Mouse (Mus musculus) neutrophil, adult 65 days (primary cell): ENCODE results near the gene Gm8300. TPM values are rescaled to one million over a fixed set of nuclear protein-coding genes. Genes with fewer than 3 reads are reported as not detected.

Source experiments
- total RNA-seq: library from RNA; stranded (reverse); gene quantifications from 2 replicates; pipeline ENCODE4 v1.2.4, GENCODE M21; 2023

The Gm8300 gene
- total RNA-seq = not detected in 2 replicates

GRCm38 (mm10) chr12:87514016-87514415 is at the start of gene Gm8300:
Gene Gm8300 (plus strand): TSS chr12:87514316.

GRCm38 (mm10) chr12:87471964-87472786 is 41.9 kb upstream of the Gm8300 start, which contains the start of gene Snw1:
Gene Snw1 (minus strand): TSS chr12:87472274.

GRCm38 (mm10) chr12:87494421-87494820 is 19.7 kb upstream of the Gm8300 start, which contains the start of gene Gm5788:
Gene Gm5788 (plus strand): TSS chr12:87494721.

Other genes starting within 250 kb of the Gm8300 start
- gene Vipas39, start 248.1 kb upstream of the Gm8300 start, total RNA-seq = 23.2 and 26.0 TPM in 2 replicates
- gene Ahsa1, start 247.8 kb upstream of the Gm8300 start, total RNA-seq = 59.2 and 70.0 TPM in 2 replicates
- gene Ism2, start 214.6 kb upstream of the Gm8300 start, total RNA-seq = not detected in 2 replicates
- gene Sptlc2, start 126.0 kb upstream of the Gm8300 start, total RNA-seq = 125 and 146 TPM in 2 replicates
- 13.6 and 32.8 TPM in 2 replicates for gene Slirp, start 70.4 kb upstream of the Gm8300 start, total RNA-seq
- gene Alkbh1, start 70.3 kb upstream of the Gm8300 start, total RNA-seq = 23.0 and 33.5 TPM in 2 replicates
- gene Snw1, start 42.0 kb upstream of the Gm8300 start, total RNA-seq = 43.1 and 45.3 TPM in 2 replicates
- not detected in 2 replicates for gene Gm5788, start 19.6 kb upstream of the Gm8300 start, total RNA-seq
- not detected in 2 replicates for gene Oog1, start 88.4 kb downstream of the Gm8300 start, total RNA-seq
- not detected in 2 replicates for gene Gm4027, start 104.6 kb downstream of the Gm8300 start, total RNA-seq
- not detected in 2 replicates for gene Gm16381, start 130.3 kb downstream of the Gm8300 start, total RNA-seq